Mouse (Mus musculus) heart, embryonic 14.5 days (tissue): ENCODE measurements around the gene Mrpl38. TPM values are rescaled to one million over a fixed set of nuclear protein-coding genes. Genes with fewer than 3 reads are reported as not detected.

Experiments used
- ATAC-seq: fragments of 200-750 bp; cut with Nextera tagmentation; 2 replicates; pipeline ENCODE4 v1.8.0; 2017; ENCODE audit warnings: low read depth, moderate TSS enrichment; ENCODE audit not compliant: insufficient number of reproducible peaks, insufficient read depth, low FRiP score
- H3K27ac ChIP-seq, 2 experiments: fragments of 200-500 bp in 1 of 2; fragments of 300-500 bp in 1 of 2; sonication (generic) in 1 of 2; replicated peaks in 1 of 2; 2 replicates each; pipeline ENCODE4 v1.5.1; 2012 to 2014; ENCODE audit warnings: low read depth in 2 of 2, low read length in 2 of 2, control low read depth in 1 of 2, mild to moderate bottlenecking in 1 of 2, mixed read lengths in 1 of 2; ENCODE audit not compliant: control insufficient read depth in 1 of 2, insufficient read depth in 1 of 2
- H3K27me3 ChIP-seq: fragments of 300-500 bp; sonication (generic); 2 replicates; pipeline ENCODE4 v1.6.1; 2014; ENCODE audit warnings: mild to moderate bottlenecking, low read length, control low read depth; ENCODE audit not compliant: control insufficient read depth, insufficient read depth
- H3K36me3 ChIP-seq: fragments of 300-500 bp; sonication (generic); 2 replicates; pipeline ENCODE4 v1.6.1; 2014; ENCODE audit warnings: mild to moderate bottlenecking, control low read depth, low read length, mixed read lengths; ENCODE audit not compliant: control insufficient read depth, insufficient read depth
- H3K4me1 ChIP-seq, 2 experiments: fragments of 200-500 bp in 1 of 2; fragments of 300-500 bp in 1 of 2; sonication (generic) in 1 of 2; 2 replicates each; pipeline ENCODE4 v1.6.1; 2012 to 2014; ENCODE audit warnings: low read length in 2 of 2, control low read depth in 1 of 2, mixed read lengths in 1 of 2; ENCODE audit not compliant: control insufficient read depth in 2 of 2, insufficient read depth in 2 of 2
- H3K4me2 ChIP-seq: fragments of 300-500 bp; sonication (generic); 2 replicates; pipeline ENCODE4 v1.6.1; 2014; ENCODE audit warnings: mild to moderate bottlenecking, low read length
- H3K4me3 ChIP-seq, 2 experiments: fragments of 200-500 bp in 1 of 2; fragments of 300-500 bp in 1 of 2; sonication (generic) in 1 of 2; 2 replicates each; pipeline ENCODE4 v1.5.1; 2012 to 2014; ENCODE audit warnings: low read length in 2 of 2, mild to moderate bottlenecking in 2 of 2, control low read depth in 1 of 2, low read depth in 1 of 2, moderate library complexity in 1 of 2; ENCODE audit not compliant: control insufficient read depth in 1 of 2, insufficient read depth in 1 of 2
- H3K9ac ChIP-seq: fragments of 300-500 bp; sonication (generic); 2 replicates; pipeline ENCODE4 v1.6.1; 2014; ENCODE audit warnings: mild to moderate bottlenecking, low read length
- H3K9me3 ChIP-seq: fragments of 300-500 bp; sonication (generic); 2 replicates; pipeline ENCODE4 v1.6.1; 2016; ENCODE audit warnings: low read length, control low read depth; ENCODE audit not compliant: control insufficient read depth
- WGBS: fragments of 180-500 bp; shearing (Covaris S2); extraction: QIAGEN DNeasy Blood & Tissue Kit; methylation state at CpG from one replicate; pipeline ENCODE4 v1.1.7; 2014; 5-methylcytosine and 5-hydroxymethylcytosine counted together
- polyA plus RNA-seq: library from polyadenylated mRNA; unstranded; fragments of >200 nt; fragmentation: Nextera tagmentation; extraction: Ambion mirVana; gene quantifications from 2 replicates; pipeline ENCODE4 v1.2.1, GENCODE M21; 2014

Mrpl38 gene
- polyA plus RNA-seq, 1 experiment from 2014 or later, result 92.3 TPM

GRCm38 (mm10) chr11:116161312-116161711 is 22.6 kb upstream of the Mrpl38 start:
- Histone ChIP-seq H3K27me3 (no peaks in the 10 kb centered on the region), H3K4me1 (peaks cover 0 to 1% of the 10 kb centered on the region in 2 experiments; a peak in 3 of 4 replicates), H3K36me3 (peaks cover 56% of the 10 kb centered on the region), H3K4me3 (no peak overlapping the region), H3K9ac (no peak overlapping the region), H3K9me3 (no peaks in the 10 kb centered on the region), H3K27ac (no peak overlapping the region), H3K4me2 (no peak overlapping the region)
- WGBS, result 72% methylated on average over 12 of the region's 12 CpGs
- no peak for ATAC-seq

- no peak overlapping the region for H3K27ac ChIP-seq
- 88% methylated on average over 2 of the region's 2 CpGs for WGBS
- H3K4me2 ChIP-seq, result no peak overlapping the region
- H3K27me3 ChIP-seq, result no peaks in the 10 kb centered on the region
- peaks cover 98% of the 10 kb centered on the region for H3K36me3 ChIP-seq
- no peak overlapping the region for H3K9ac ChIP-seq
- no peaks in the 10 kb centered on the region for H3K9me3 ChIP-seq
- no peak for ATAC-seq
- no peak overlapping the region for H3K4me3 ChIP-seq
- peaks cover 0 to 4% of the 10 kb centered on the region in 2 experiments; a peak in 2 of 4 replicates for H3K4me1 ChIP-seq
Measured at GRCm38 (mm10) chr11:116150960-116151359, 12.3 kb upstream of the Mrpl38 start.

- Histone ChIP-seq H3K27me3 (no peaks in the 10 kb centered on the region), H3K4me3 (no peak overlapping the region), H3K36me3 (peaks cover 98% of the 10 kb centered on the region), H3K9ac (no peak overlapping the region), H3K9me3 (no peaks in the 10 kb centered on the region), H3K27ac (no peak overlapping the region), H3K4me1 (peaks cover 0 to 4% of the 10 kb centered on the region in 2 experiments; a peak in 2 of 4 replicates), H3K4me2 (no peak overlapping the region)
- 81% methylated on average over 6 of the region's 6 CpGs for WGBS
- ATAC-seq, result no peak
Measured at GRCm38 (mm10) chr11:116149341-116149740, 10.7 kb upstream of the Mrpl38 start.

- no peak overlapping the region for H3K4me2 ChIP-seq
- no peak for ATAC-seq
- 35% methylated on average over 20 of the region's 20 CpGs for WGBS
- H3K4me1 ChIP-seq, result peaks cover 0 to 4% of the 10 kb centered on the region in 2 experiments; a peak in 2 of 4 replicates
- no peaks in the 10 kb centered on the region for H3K27me3 ChIP-seq
- no peaks in the 10 kb centered on the region for H3K9me3 ChIP-seq
- peaks cover 98% of the 10 kb centered on the region for H3K36me3 ChIP-seq
- no peak overlapping the region for H3K27ac ChIP-seq
- H3K4me3 ChIP-seq, result no peak overlapping the region
- 0 out of 2 replicates have a peak overlapping the region, but pooled peaks have one; percentile 12 for H3K9ac ChIP-seq
Measured at GRCm38 (mm10) chr11:116148761-116149221, 10.1 kb upstream of the Mrpl38 start.

GRCm38 (mm10) chr11:116146294-116146985 is 7.8 kb upstream of the Mrpl38 start:
- H3K4me3 ChIP-seq, result no peak overlapping the region
- peaks cover 0 to 4% of the 10 kb centered on the region in 2 experiments; a peak in 2 of 4 replicates for H3K4me1 ChIP-seq
- no peak overlapping the region for H3K4me2 ChIP-seq
- H3K27me3 ChIP-seq, result no peaks in the 10 kb centered on the region
- H3K36me3 ChIP-seq, result peaks cover 93% of the 10 kb centered on the region
- no peak for ATAC-seq
- H3K27ac ChIP-seq, result no peak overlapping the region
- H3K9ac ChIP-seq, result no peak overlapping the region
- no peaks in the 10 kb centered on the region for H3K9me3 ChIP-seq
- 79% methylated on average over 25 of the region's 25 CpGs for WGBS

GRCm38 (mm10) chr11:116145481-116146293 is 7.0 kb upstream of the Mrpl38 start:
- no peak overlapping the region for H3K4me2 ChIP-seq
- no peak overlapping the region for H3K27ac ChIP-seq
- no peaks in the 10 kb centered on the region for H3K27me3 ChIP-seq
- no peak overlapping the region for H3K4me3 ChIP-seq
- peaks cover 0 to 4% of the 10 kb centered on the region in 2 experiments; a peak in 2 of 4 replicates for H3K4me1 ChIP-seq
- ATAC-seq, result no peak
- WGBS, result 69% methylated on average over 18 of the region's 18 CpGs
- no peak overlapping the region for H3K9ac ChIP-seq
- peaks cover 86% of the 10 kb centered on the region for H3K36me3 ChIP-seq
- no peaks in the 10 kb centered on the region for H3K9me3 ChIP-seq

- Histone ChIP-seq H3K4me3 (no peak overlapping the region), H3K9ac (no peak overlapping the region), H3K4me2 (no peak overlapping the region), H3K27me3 (no peaks in the 10 kb centered on the region), H3K36me3 (peaks cover 65% of the 10 kb centered on the region), H3K4me1 (peaks cover 3 to 4% of the 10 kb centered on the region in 2 experiments; a peak in 1 of 4 replicates), H3K9me3 (no peaks in the 10 kb centered on the region), H3K27ac (no peak overlapping the region)
- WGBS, result 79% methylated on average over 3 of the region's 3 CpGs
- ATAC-seq, result no peak
Measured at GRCm38 (mm10) chr11:116143468-116143867, 4.8 kb upstream of the Mrpl38 start.
